Mouse (Mus musculus) Patski (cell line): Measurements from ENCODE around the gene Tcp11l1. TPM values are rescaled to one million over a fixed set of nuclear protein-coding genes. Genes with fewer than 3 reads are reported as not detected.
A peak's percentile ranks its signal among the peaks of the same experiment; 100 is the strongest.

ENCODE experiments used
- ATAC-seq: fragments of 100-300 bp; one replicate; pipeline ENCODE4 v1.8.0; 2021
- CTCF ChIA-PET: fragments of 350-600 bp; sonication (Branson Sonifier 250); formaldehyde crosslinking; loops from one replicate; lab custom pipeline; 2022; ENCODE audit warnings: inconsistent platforms; lab: Charles Lee
- POLR2A ChIA-PET: fragments of 350-600 bp; sonication (Branson Sonifier 250); formaldehyde crosslinking; loops from one replicate; lab custom pipeline; 2022; ENCODE audit warnings: antibody characterized with exemption, inconsistent platforms; lab: Charles Lee
- DNase-seq: peaks from one replicate; pipeline ENCODE4 v3.0.0-alpha.2; 2011; ENCODE audit warnings: low read depth, low spot score
- H3K27me3 ChIP-seq: fragments of 371-371 bp; one replicate; pipeline ENCODE4 v1.5.1; 2021
- CTCF ChIP-seq: fragments of 100-300 bp; IDR thresholded peaks from one replicate; pipeline ENCODE4 v1.5.1; 2021
- in situ Hi-C: fragments of 300-500 bp; cut with MboI; formaldehyde crosslinking; loops from 3 replicates; pipeline ENCODE4 v1.11.1; 2018; ENCODE audit warnings: low pct_unique_long_range_greater_than_20kb, mixed read lengths
- polyA plus RNA-seq: library from polyadenylated mRNA; unstranded; gene quantifications from one replicate; pipeline ENCODE4 v1.2.3, GENCODE M21; 2021

Gene Tcp11l1
- polyA plus RNA-seq, 1 experiment from 2014 or later, result 26.0 TPM

GRCm38 (mm10) chr2:104687261-104687660 lies 24.7 kb downstream of the Tcp11l1 start:
- ChIA-PET CTCF (interaction anchor here (0.6 kb wide), 1 partner anchor 31 kb away, joined by 3 read pairs; no protein-coding TSS in a partner anchor), POLR2A (no interaction called here)
- no peak for ATAC-seq
- H3K27me3 ChIP-seq, result no peaks in the 10 kb centered on the region
- in situ Hi-C loops, result no loop called here
- no peak for TF ChIP-seq CTCF
- no peak for DNase-seq

- in situ Hi-C loops, result no loop called here
- TF ChIP-seq CTCF, result peak; percentile 97
- H3K27me3 ChIP-seq, result no peaks in the 10 kb centered on the region
- CTCF ChIA-PET, result interaction anchor here (0.5 to 2.5 kb wide), 40 partner anchors 9 to 353 kb away, joined by 3 to 18 read pairs (median 4); partner anchors contain the start of genes Depdc7, Pin1rt1 and Tcp11l1
- ATAC-seq, result peak; percentile 87
- DNase-seq, result no peak
- POLR2A ChIA-PET, result no interaction called here
Observed at GRCm38 (mm10) chr2:104685418-104685817, 26.6 kb downstream of the Tcp11l1 start.

GRCm38 (mm10) chr2:104684771-104685170 lies 27.2 kb downstream of the Tcp11l1 start:
- no peaks in the 10 kb centered on the region for H3K27me3 ChIP-seq
- in situ Hi-C loops, result loop anchor here (5.0 kb wide), 1 partner anchor 68 kb away; no protein-coding TSS in a partner anchor
- CTCF ChIA-PET, result interaction anchor here (0.6 to 2.5 kb wide), 32 partner anchors 8 to 353 kb away, joined by 3 to 18 read pairs (median 4); partner anchors contain the start of genes Depdc7, Pin1rt1 and Tcp11l1

GRCm38 (mm10) chr2:104677326-104677725 lies 34.6 kb downstream of the Tcp11l1 start:
- ATAC-seq (no peak), DNase-seq (no peak)
- no peak for TF ChIP-seq CTCF
- in situ Hi-C loops, result no loop called here
- CTCF ChIA-PET, result interaction anchor here (1.6 kb wide), 1 partner anchor 8 kb away, joined by 5 read pairs; no protein-coding TSS in a partner anchor
- POLR2A ChIA-PET, result no interaction called here
- no peaks in the 10 kb centered on the region for H3K27me3 ChIP-seq

More at GRCm38 (mm10) chr2:104684771-104685170, 27.2 kb downstream of the Tcp11l1 start:
- ATAC-seq (no peak), DNase-seq (no peak)
- POLR2A ChIA-PET, result interaction anchor here (1.0 kb wide), 1 partner anchor 78 kb away, joined by 3 read pairs; no protein-coding TSS in a partner anchor
- no peak for TF ChIP-seq CTCF

GRCm38 (mm10) chr2:104671724-104672123 lies 40.2 kb downstream of the Tcp11l1 start:
- ATAC-seq, result no peak
- ChIA-PET CTCF (interaction anchor here (0.9 to 1.8 kb wide), 2 partner anchors 11 to 13 kb away, joined by 4 read pairs; no protein-coding TSS in a partner anchor), POLR2A (no interaction called here)
- in situ Hi-C loops, result no loop called here
- H3K27me3 ChIP-seq, result no peaks in the 10 kb centered on the region
- no peak for TF ChIP-seq CTCF
- no peak for DNase-seq

- CTCF ChIA-PET, result interaction anchor here (1.6 kb wide), 1 partner anchor 11 kb away, joined by 4 read pairs; no protein-coding TSS in a partner anchor
- no peak for ATAC-seq
- POLR2A ChIA-PET, result no interaction called here
- TF ChIP-seq CTCF, result peak; percentile 43
- no peak for DNase-seq
- H3K27me3 ChIP-seq, result no peaks in the 10 kb centered on the region
- in situ Hi-C loops, result no loop called here
Observed at GRCm38 (mm10) chr2:104669122-104669804, 42.7 kb downstream of the Tcp11l1 start.

GRCm38 (mm10) chr2:104663372-104664100 lies 48.4 kb downstream of the Tcp11l1 start:
- ChIA-PET CTCF (interaction anchor here (1.0 to 1.3 kb wide), 2 partner anchors 8 to 22 kb away, joined by 3 read pairs; no protein-coding TSS in a partner anchor), POLR2A (no interaction called here)
- no peak for TF ChIP-seq CTCF
- in situ Hi-C loops, result no loop called here
- no peaks in the 10 kb centered on the region for H3K27me3 ChIP-seq
- ATAC-seq, result no peak
- DNase-seq, result no peak

- H3K27me3 ChIP-seq, result no peaks in the 10 kb centered on the region
- in situ Hi-C loops, result no loop called here
- ATAC-seq (no peak), DNase-seq (no peak)
- no peak for TF ChIP-seq CTCF
- ChIA-PET CTCF (interaction anchor here (1.2 kb wide), 1 partner anchor 27 kb away, joined by 3 read pairs; no protein-coding TSS in a partner anchor), POLR2A (no interaction called here)
Observed at GRCm38 (mm10) chr2:104658659-104659058, 53.3 kb downstream of the Tcp11l1 start.

GRCm38 (mm10) chr2:104615985-104616711 lies 95.8 kb downstream of the Tcp11l1 start:
- no peak for ATAC-seq

GRCm38 (mm10) chr2:104614786-104615185 lies 97.2 kb downstream of the Tcp11l1 start:
- in situ Hi-C loops, result no loop called here
- no peaks in the 10 kb centered on the region for H3K27me3 ChIP-seq
- ATAC-seq (no peak), DNase-seq (no peak)
- TF ChIP-seq CTCF, result no peak
- ChIA-PET POLR2A (no interaction called here), CTCF (no interaction called here)

More at GRCm38 (mm10) chr2:104615985-104616711, 95.8 kb downstream of the Tcp11l1 start:
- DNase-seq, result no peak
- TF ChIP-seq CTCF, result no peak
- in situ Hi-C loops, result no loop called here
- H3K27me3 ChIP-seq, result no peaks in the 10 kb centered on the region
- ChIA-PET CTCF (interaction anchor here (0.8 to 1.1 kb wide), 2 partner anchors 9 to 11 kb away, joined by 3 read pairs; no protein-coding TSS in a partner anchor), POLR2A (interaction anchor here (0.6 to 0.9 kb wide), 2 partner anchors 14 to 587 kb away, joined by 3 read pairs; no protein-coding TSS in a partner anchor)

Other genes starting within 250 kb of the Tcp11l1 start
- 45.5 TPM for gene Hipk3, start 217.7 kb downstream of the Tcp11l1 start, polyA plus RNA-seq
- 30.9 TPM for gene Cstf3, start 121.6 kb downstream of the Tcp11l1 start, polyA plus RNA-seq
- 0.06 TPM for gene Pin1rt1, start 4.2 kb upstream of the Tcp11l1 start, polyA plus RNA-seq
- 19.8 TPM for gene Depdc7, start 30.7 kb upstream of the Tcp11l1 start, polyA plus RNA-seq
- gene Qser1, start 104.6 kb upstream of the Tcp11l1 start, polyA plus RNA-seq, result 20.2 TPM
- gene Prrg4, start 137.7 kb upstream of the Tcp11l1 start, polyA plus RNA-seq, result 6.5 TPM
- gene Ccdc73, start 155.6 kb upstream of the Tcp11l1 start, polyA plus RNA-seq, result 4.8 TPM